Mouse (Mus musculus) forebrain, embryonic 11.5 days (tissue): ENCODE results near the gene Pcnp. TPM values are rescaled to one million over a fixed set of nuclear protein-coding genes. Genes with fewer than 3 reads are reported as not detected.
"Not testable (repeated sequence)": the region's sequence is repeated elsewhere in the genome, so short reads cannot be mapped to it uniquely, and the experiment has no call there.

Source experiments
- ATAC-seq: fragments of 200-750 bp; cut with Nextera tagmentation; replicated peaks from 2 replicates; pipeline ENCODE4 v1.8.0; 2017; ENCODE audit warnings: moderate TSS enrichment; ENCODE audit not compliant: low FRiP score
- DNase-seq: peaks from one replicate; pipeline ENCODE4 v3.0.0-alpha.2; 2017; ENCODE audit warnings: low spot score
- H3K27ac ChIP-seq: fragments of 300-500 bp; sonication (generic); 2 replicates; pipeline ENCODE4 v1.5.1; 2014; ENCODE audit warnings: low read depth, low read length
- H3K27me3 ChIP-seq: fragments of 300-500 bp; sonication (generic); 2 replicates; pipeline ENCODE4 v1.6.1; 2014; ENCODE audit warnings: mild to moderate bottlenecking, low read length, mixed read lengths; ENCODE audit not compliant: control insufficient read depth, insufficient read depth
- H3K36me3 ChIP-seq: fragments of 300-500 bp; sonication (generic); 2 replicates; pipeline ENCODE4 v1.6.1; 2014; ENCODE audit warnings: mild to moderate bottlenecking, low read length, moderate library complexity, mixed read lengths; ENCODE audit not compliant: control insufficient read depth, insufficient read depth
- H3K4me1 ChIP-seq: fragments of 300-500 bp; sonication (generic); replicated peaks from 2 replicates; pipeline ENCODE4 v1.6.1; 2014; ENCODE audit warnings: low read length, mixed read lengths; ENCODE audit not compliant: control insufficient read depth, insufficient read depth
- H3K4me2 ChIP-seq: fragments of 300-500 bp; sonication (generic); 2 replicates; pipeline ENCODE4 v1.6.1; 2014; ENCODE audit warnings: low read depth, mild to moderate bottlenecking, low read length, moderate library complexity, mixed read lengths; ENCODE audit not compliant: severe bottlenecking
- H3K4me3 ChIP-seq: fragments of 300-500 bp; sonication (generic); 2 replicates; pipeline ENCODE4 v1.5.1; 2014; ENCODE audit warnings: low read depth, low read length
- H3K9ac ChIP-seq: fragments of 300-500 bp; sonication (generic); 2 replicates; pipeline ENCODE4 v1.6.1; 2014; ENCODE audit warnings: low read length
- H3K9me3 ChIP-seq: fragments of 300-500 bp; sonication (generic); 2 replicates; pipeline ENCODE4 v1.6.1; 2016; ENCODE audit warnings: low read length, mixed read lengths; ENCODE audit not compliant: control insufficient read depth
- WGBS: fragments of 180-500 bp; shearing (Covaris S2); extraction: QIAGEN DNeasy Blood & Tissue Kit; methylation state at CpG from one replicate; pipeline ENCODE4 v1.1.7; 2014; 5-methylcytosine and 5-hydroxymethylcytosine counted together
- microRNA-seq: library from miRNA; unstranded; fragments of <30 nt; microRNA quantifications from one replicate; pipeline ENCODE4, GENCODE M21; 2016; ENCODE audit not compliant: insufficient number of aligned reads
- polyA plus RNA-seq: library from polyadenylated mRNA; unstranded; fragments of >200 nt; fragmentation: Nextera tagmentation; extraction: Ambion mirVana; gene quantifications from 2 replicates; pipeline ENCODE4 v1.2.1, GENCODE M21; 2014

The Pcnp gene
- polyA plus RNA-seq, 1 experiment from 2014 or later: 372 TPM

DNA sequence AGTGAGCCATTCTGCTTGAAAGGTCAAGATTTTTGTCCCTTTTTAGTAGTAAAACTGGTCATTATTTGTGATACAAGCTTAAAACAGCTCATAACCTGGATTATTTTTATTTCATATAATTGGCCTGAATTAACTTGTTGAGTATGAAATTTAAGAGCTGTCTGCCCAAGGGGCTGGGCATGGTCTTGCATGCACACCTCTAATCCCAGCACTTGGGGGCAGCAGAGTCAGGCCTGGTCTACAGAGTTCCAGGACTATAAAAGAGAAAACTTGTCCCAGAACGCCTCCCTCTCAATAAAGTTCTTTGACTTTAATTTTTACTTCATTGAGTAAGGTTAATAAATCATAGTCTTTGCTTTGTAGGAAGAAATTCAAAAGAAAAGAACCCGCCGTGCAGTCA lies 60.4 kb downstream of the Pcnp start:
- Histone ChIP-seq H3K9ac (no peak overlapping the region), H3K4me3 (no peak overlapping the region), H3K4me1 (peaks cover 10% of the 10 kb centered on the region), H3K9me3 (no peaks in the 10 kb centered on the region), H3K27ac (no peak overlapping the region), H3K4me2 (no peak overlapping the region), H3K36me3 (peaks cover 14% of the 10 kb centered on the region; the same call in 1 of the 2 replicates), H3K27me3 (no peaks in the 10 kb centered on the region)
- 85% methylated on average over 3 of the region's 3 CpGs for WGBS
- DNase-seq: peak; percentile 54
- ATAC-seq: no peak

DNA sequence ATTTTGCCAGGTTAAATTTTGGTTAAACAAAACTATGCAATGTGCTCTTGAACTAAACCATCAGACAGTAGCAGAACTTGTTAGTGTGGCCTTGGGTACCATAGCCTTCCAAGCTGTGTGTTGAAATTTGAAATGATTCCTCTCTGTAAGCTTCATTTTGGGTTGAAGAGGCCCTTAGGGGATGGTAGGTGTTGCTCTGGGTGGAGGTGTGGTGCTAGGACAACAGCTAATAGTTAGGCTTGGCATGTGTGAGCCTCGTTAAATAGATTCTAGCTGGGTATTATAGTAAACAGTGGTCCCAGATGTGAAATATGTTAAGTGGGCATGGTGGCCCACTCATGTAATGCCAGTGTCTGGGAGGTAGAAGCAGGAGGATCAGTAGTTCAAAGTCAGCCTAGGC lies 62.3 kb downstream of the Pcnp start:
- H3K36me3 ChIP-seq: peaks cover 14% of the 10 kb centered on the region; the same call in 1 of the 2 replicates
- H3K4me2 ChIP-seq: peak overlapping the region; percentile 88
- WGBS: 28% methylated on average over 1 of the region's 1 CpGs
- no peaks in the 10 kb centered on the region for H3K9me3 ChIP-seq
- peak overlapping the region; percentile 18; the same call in 1 of the 2 replicates for H3K27ac ChIP-seq
- H3K27me3 ChIP-seq: no peaks in the 10 kb centered on the region
- peaks cover 4% of the 10 kb centered on the region for H3K4me1 ChIP-seq
- DNase-seq (peak; percentile 41), ATAC-seq (no peak)
- H3K4me3 ChIP-seq: peak overlapping the region; percentile 86
- H3K9ac ChIP-seq: peak overlapping the region; percentile 97

GRCm38 (mm10) chr16:55966212-55966871 lies 63.2 kb downstream of the Pcnp start, which contains the start of gene Rpl24:
Gene Rpl24 (plus strand): TSS chr16:55966275.
- H3K27ac ChIP-seq: peak within 1 kb of the TSS; percentile 73
- H3K9ac ChIP-seq: peak within 1 kb of the TSS; percentile 97
- peak within 1 kb of the TSS; percentile 88 for H3K4me2 ChIP-seq
- peak within 1 kb of the TSS; percentile 86 for H3K4me3 ChIP-seq
- peaks cover 4% of the 10 kb centered on the region for H3K4me1 ChIP-seq
- no peaks in the 10 kb centered on the region for H3K9me3 ChIP-seq
- no peaks in the 10 kb centered on the region for H3K27me3 ChIP-seq
- WGBS: 0% methylated on average over 42 of the region's 42 CpGs
- H3K36me3 ChIP-seq: peaks cover 8% of the 10 kb centered on the region; the same call in 1 of the 2 replicates
- peak; percentile 92 for ATAC-seq
- peak; percentile 96 for DNase-seq

- H3K4me1 ChIP-seq: peaks cover 4% of the 10 kb centered on the region
- H3K9ac ChIP-seq: no peak overlapping the region
- H3K27ac ChIP-seq: no peak overlapping the region
- no peaks in the 10 kb centered on the region; the same call in 1 of the 2 replicates for H3K36me3 ChIP-seq
- H3K4me3 ChIP-seq: no peak overlapping the region
- ATAC-seq (no peak), DNase-seq (peak; percentile 54)
- no peaks in the 10 kb centered on the region for H3K9me3 ChIP-seq
- 76% methylated on average over 4 of the region's 4 CpGs for WGBS
- no peak overlapping the region for H3K4me2 ChIP-seq
- no peaks in the 10 kb centered on the region for H3K27me3 ChIP-seq
Measured at GRCm38 (mm10) chr16:55964126-55964949, 65.2 kb downstream of the Pcnp start.

DNA sequence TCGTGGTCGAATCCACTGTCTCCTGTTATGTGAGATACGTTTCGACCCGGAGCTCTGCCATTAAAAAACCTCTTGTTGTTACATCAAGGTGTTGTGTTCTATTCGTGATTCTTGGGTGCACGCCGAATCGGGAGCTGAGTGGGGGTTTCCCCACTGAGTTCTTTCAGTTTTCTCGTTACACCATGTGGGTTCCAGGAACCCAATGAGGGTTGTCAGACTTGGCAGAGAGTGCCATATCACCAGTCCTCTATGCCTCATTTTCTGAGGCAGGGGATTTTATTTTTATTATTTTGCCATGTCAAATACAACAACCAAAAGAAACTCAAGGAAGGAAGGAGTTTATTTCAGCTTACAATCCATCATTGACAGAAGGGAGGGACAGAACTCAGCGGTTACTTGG lies 66.5 kb downstream of the Pcnp start:
- H3K9me3 ChIP-seq, H3K4me2 ChIP-seq, H3K27me3 ChIP-seq, H3K9ac ChIP-seq, H3K4me1 ChIP-seq, DNase-seq, ATAC-seq, H3K27ac ChIP-seq, H3K36me3 ChIP-seq, H3K4me3 ChIP-seq: not testable (repeated sequence)
- 92% methylated on average over 6 of the region's 11 CpGs for WGBS

Small RNAs within 50 kb of the gene (microRNA-seq; reads per million reads assigned to microRNA genes)
- not detected for gene Gm24047

Other genes with a start within 250 kb of the Pcnp start
- 1.9 and 2.3 TPM in 2 replicates for gene Nfkbiz, start 190.8 kb downstream of the Pcnp start, polyA plus RNA-seq
- 1.00 and 1.2 TPM in 2 replicates for gene Nxpe3, start 134.5 kb downstream of the Pcnp start, polyA plus RNA-seq
- gene Cep97, start 94.9 kb downstream of the Pcnp start, polyA plus RNA-seq: 17.9 and 20.5 TPM in 2 replicates
- gene Rpl24, start 63.5 kb downstream of the Pcnp start, polyA plus RNA-seq: 718 and 776 TPM in 2 replicates
- 19.1 and 21.7 TPM in 2 replicates for gene Zbtb11, start 55.9 kb downstream of the Pcnp start, polyA plus RNA-seq
- gene Trmt10c, start 8.1 kb upstream of the Pcnp start, polyA plus RNA-seq: 31.2 and 33.6 TPM in 2 replicates
- 37.6 and 41.4 TPM in 2 replicates for gene Senp7, start 18.6 kb upstream of the Pcnp start, polyA plus RNA-seq
- gene Impg2, start 174.6 kb upstream of the Pcnp start, polyA plus RNA-seq: 0.11 and 0.28 TPM in 2 replicates